Mouse (Mus musculus): ENCODE measurements around the gene Cd7. TPM values are rescaled to one million over a fixed set of nuclear protein-coding genes. Genes with fewer than 3 reads are reported as not detected.

Cd7 gene
- polyA plus RNA-seq, 1 experiment, result not detected

- H3K4me3 ChIP-seq (ENCODE audit: insufficient read depth, low read depth, low read length), result no peak overlapping the region
- no peak for TF ChIP-seq CTCF (IDR thresholded peaks at IDR 0.05; ENCODE audit: insufficient read depth, low read depth, low read length)
- no peak for TF ChIP-seq POLR2A (IDR thresholded peaks at IDR 0.05; ENCODE audit: insufficient read depth, low read depth, low read length)
- H3K27ac ChIP-seq (ENCODE audit: insufficient read depth, low read depth, low read length), result no peak overlapping the region
- WGBS, result 96% methylated on average over 3 of the region's 3 CpGs
- no peaks in the 10 kb centered on the region for H3K4me1 ChIP-seq (ENCODE audit: control insufficient read depth, insufficient read depth, low read length)
Measured at GRCm38 (mm10) chr11:121010044-121010755, 29.0 kb downstream of the Cd7 start.

- Histone ChIP-seq H3K4me1 (ENCODE audit: control insufficient read depth, insufficient read depth, low read length) (peaks cover 4% of the 10 kb centered on the region; the same call in 1 of the 2 replicates), H3K4me3 (ENCODE audit: insufficient read depth, low read depth, low read length) (no peak overlapping the region), H3K27ac (ENCODE audit: insufficient read depth, low read depth, low read length) (no peak overlapping the region)
- no peak for TF ChIP-seq POLR2A (IDR thresholded peaks at IDR 0.05; ENCODE audit: insufficient read depth, low read depth, low read length)
- no peak for TF ChIP-seq CTCF (IDR thresholded peaks at IDR 0.05; ENCODE audit: insufficient read depth, low read depth, low read length)
- WGBS, result 83% methylated on average over 6 of the region's 6 CpGs
Measured at GRCm38 (mm10) chr11:121006184-121006583, 33.0 kb downstream of the Cd7 start.

- H3K27ac ChIP-seq (ENCODE audit: insufficient read depth, low read depth, low read length), result no peak overlapping the region; the same call in 1 of the 2 replicates
- no peak overlapping the region for H3K4me3 ChIP-seq (ENCODE audit: insufficient read depth, low read depth, low read length)
- TF ChIP-seq POLR2A (IDR thresholded peaks at IDR 0.05; ENCODE audit: insufficient read depth, low read depth, low read length), result no peak
- TF ChIP-seq CTCF (IDR thresholded peaks at IDR 0.05; ENCODE audit: insufficient read depth, low read depth, low read length), result no peak
- peaks cover 4% of the 10 kb centered on the region; the same call in 1 of the 2 replicates for H3K4me1 ChIP-seq (ENCODE audit: control insufficient read depth, insufficient read depth, low read length)
- 11% methylated on average over 5 of the region's 5 CpGs for WGBS
Measured at GRCm38 (mm10) chr11:121004281-121004680, 34.9 kb downstream of the Cd7 start.

- Histone ChIP-seq H3K4me3 (ENCODE audit: insufficient read depth, low read depth, low read length) (no peak overlapping the region), H3K27ac (ENCODE audit: insufficient read depth, low read depth, low read length) (no peak overlapping the region), H3K4me1 (ENCODE audit: control insufficient read depth, insufficient read depth, low read length) (peaks cover 4% of the 10 kb centered on the region; the same call in 1 of the 2 replicates)
- TF ChIP-seq CTCF (IDR thresholded peaks at IDR 0.05; ENCODE audit: insufficient read depth, low read depth, low read length) (no peak), POLR2A (IDR thresholded peaks at IDR 0.05; ENCODE audit: insufficient read depth, low read depth, low read length) (no peak)
- 33% methylated on average over 4 of the region's 4 CpGs for WGBS
Measured at GRCm38 (mm10) chr11:121001966-121002365, 37.3 kb downstream of the Cd7 start.

- H3K4me3 ChIP-seq (ENCODE audit: insufficient read depth, low read depth, low read length), result no peak overlapping the region
- TF ChIP-seq POLR2A (IDR thresholded peaks at IDR 0.05; ENCODE audit: insufficient read depth, low read depth, low read length) (no peak), CTCF (IDR thresholded peaks at IDR 0.05; ENCODE audit: insufficient read depth, low read depth, low read length) (no peak)
- WGBS, result 89% methylated on average over 6 of the region's 6 CpGs
- no peak overlapping the region for H3K27ac ChIP-seq (ENCODE audit: insufficient read depth, low read depth, low read length)
- peaks cover 17% of the 10 kb centered on the region for H3K4me1 ChIP-seq (ENCODE audit: control insufficient read depth, insufficient read depth, low read length)
Measured at GRCm38 (mm10) chr11:120994741-120995140, 44.5 kb downstream of the Cd7 start.

- 58% methylated on average over 5 of the region's 5 CpGs for WGBS
- TF ChIP-seq POLR2A (IDR thresholded peaks at IDR 0.05; ENCODE audit: insufficient read depth, low read depth, low read length) (no peak), CTCF (IDR thresholded peaks at IDR 0.05; ENCODE audit: insufficient read depth, low read depth, low read length) (no peak)
- Histone ChIP-seq H3K4me3 (ENCODE audit: insufficient read depth, low read depth, low read length) (no peak overlapping the region), H3K27ac (ENCODE audit: insufficient read depth, low read depth, low read length) (no peak overlapping the region), H3K4me1 (ENCODE audit: control insufficient read depth, insufficient read depth, low read length) (peaks cover 20% of the 10 kb centered on the region)
Measured at GRCm38 (mm10) chr11:120993586-120993985, 45.6 kb downstream of the Cd7 start.

GRCm38 (mm10) chr11:120993080-120993479 is 46.1 kb downstream of the Cd7 start:
- peaks cover 22% of the 10 kb centered on the region for H3K4me1 ChIP-seq (ENCODE audit: control insufficient read depth, insufficient read depth, low read length)
- no peak overlapping the region for H3K27ac ChIP-seq (ENCODE audit: insufficient read depth, low read depth, low read length)
- H3K4me3 ChIP-seq (ENCODE audit: insufficient read depth, low read depth, low read length), result no peak overlapping the region
- no peak for TF ChIP-seq CTCF (IDR thresholded peaks at IDR 0.05; ENCODE audit: insufficient read depth, low read depth, low read length)
- no peak for TF ChIP-seq POLR2A (IDR thresholded peaks at IDR 0.05; ENCODE audit: insufficient read depth, low read depth, low read length)
- 98% methylated on average over 3 of the region's 3 CpGs for WGBS

GRCm38 (mm10) chr11:120991791-120992190 is 47.4 kb downstream of the Cd7 start:
- WGBS, result 29% methylated on average over 3 of the region's 3 CpGs
- H3K27ac ChIP-seq (ENCODE audit: insufficient read depth, low read depth, low read length), result peak overlapping the region; percentile 78
- peak overlapping the region; percentile 100 for H3K4me3 ChIP-seq (ENCODE audit: insufficient read depth, low read depth, low read length)
- no peak for TF ChIP-seq CTCF (IDR thresholded peaks at IDR 0.05; ENCODE audit: insufficient read depth, low read depth, low read length)
- no peak for TF ChIP-seq POLR2A (IDR thresholded peaks at IDR 0.05; ENCODE audit: insufficient read depth, low read depth, low read length)
- peaks cover 22% of the 10 kb centered on the region for H3K4me1 ChIP-seq (ENCODE audit: control insufficient read depth, insufficient read depth, low read length)

- TF ChIP-seq POLR2A (IDR thresholded peaks at IDR 0.05; ENCODE audit: insufficient read depth, low read depth, low read length), result peak; percentile 37; the same call in 1 of the 2 replicates
- no peak for TF ChIP-seq CTCF (IDR thresholded peaks at IDR 0.05; ENCODE audit: insufficient read depth, low read depth, low read length)
- WGBS, result under 1% methylated on average over 58 of the region's 59 CpGs
- H3K4me3 ChIP-seq (ENCODE audit: insufficient read depth, low read depth, low read length), result peak within 1 kb of the TSS; percentile 100
Measured at GRCm38 (mm10) chr11:120990951-120991526, 48.2 kb downstream of the Cd7 start, which contains the start of gene Csnk1d. TSS of gene Csnk1d (minus strand) at chr11:120991330.

More at GRCm38 (mm10) chr11:120990951-120991526, 48.2 kb downstream of the Cd7 start, which contains the start of gene Csnk1d:
- peak within 1 kb of the TSS; percentile 96 for H3K27ac ChIP-seq (ENCODE audit: insufficient read depth, low read depth, low read length)
- peaks cover 22% of the 10 kb centered on the region for H3K4me1 ChIP-seq (ENCODE audit: control insufficient read depth, insufficient read depth, low read length)
